Mouse (Mus musculus): ENCODE measurements at regions not wholly inside any gene's neighbourhood (a gene's known extent, or its start where the extent isn't known, plus 50 kb on each side); places are given as distances from the start of the nearest gene placed in this dataset.

- no peak for TF ChIP-seq USF1 (IDR thresholded peaks at IDR 0.05; ENCODE audit: low read depth, low read length)
- TF ChIP-seq HCFC1 (IDR thresholded peaks at IDR 0.05; ENCODE audit: low read depth, low read length) = no peak
- no peak for TF ChIP-seq CTCF (IDR thresholded peaks at IDR 0.05 in 2 of 3, conservative IDR thresholded peaks at IDR 0.05 in 1 of 3; ENCODE audit: control insufficient read depth in 1 of 3, insufficient read depth in 1 of 3, low read depth in 2 of 3, low read length in 3 of 3, poor library complexity in 1 of 3, severe bottlenecking in 1 of 3)
Observed at GRCm38 (mm10) chr6:25965452-25965851, 156.4 kb upstream of the Pot1a start.

Measured in MEL (cell line).